Mouse (Mus musculus) brain, embryonic 14.5 days (tissue): ENCODE results near the gene Zbtb20.

Source experiments
- CTCF ChIP-seq: fragments of 200-500 bp; IDR thresholded peaks from 2 replicates; pipeline ENCODE4 v1.5.1; 2012; ENCODE audit warnings: inconsistent platforms, mild to moderate bottlenecking, moderate library complexity, borderline replicate concordance; ENCODE audit not compliant: insufficient read depth, insufficient read length; ENCODE audit errors: extremely low read depth
- POLR2A ChIP-seq: fragments of 200-500 bp; IDR thresholded peaks from 2 replicates; pipeline ENCODE4 v1.6.1; 2012; ENCODE audit warnings: mild to moderate bottlenecking, inconsistent platforms, borderline replicate concordance; ENCODE audit not compliant: poor library complexity, insufficient read depth, insufficient read length, severe bottlenecking; ENCODE audit errors: extremely low read depth

DNA sequence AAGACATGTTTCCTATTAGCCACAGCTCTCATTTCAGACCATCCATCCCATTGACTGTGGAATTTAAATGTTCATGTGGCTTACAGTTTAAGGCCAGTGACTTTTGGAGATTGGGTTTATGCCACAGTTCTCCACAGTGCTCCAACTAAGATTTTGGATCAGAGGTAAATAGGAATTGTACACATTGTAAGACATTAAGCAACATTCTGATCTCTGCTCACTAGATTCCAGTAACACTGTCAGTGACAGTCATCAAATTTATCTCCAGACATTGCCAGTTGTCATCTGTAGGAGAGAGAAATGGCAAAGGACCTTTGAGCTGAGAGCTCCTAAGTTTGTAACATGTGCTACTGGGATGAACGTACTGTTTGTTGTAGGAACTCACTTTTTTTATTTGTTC lies 452.5 kb downstream of the Zbtb20 start:
- no peak for TF ChIP-seq CTCF
- TF ChIP-seq POLR2A: no peak
